Mouse (Mus musculus): ENCODE results near the gene Ankrd28.
A peak's percentile ranks its signal among the peaks of the same experiment; 100 is the strongest.
"Not testable (repeated sequence)": the region's sequence is repeated elsewhere in the genome, so short reads cannot be mapped to it uniquely, and the experiment has no call there.

The Ankrd28 gene

GRCm38 (mm10) chr14:31793979-31794775 lies 36.3 kb downstream of the Ankrd28 start:
- peak; percentile 16 for DNase-seq (ENCODE audit: extremely low spot score, low spot score)

DNA sequence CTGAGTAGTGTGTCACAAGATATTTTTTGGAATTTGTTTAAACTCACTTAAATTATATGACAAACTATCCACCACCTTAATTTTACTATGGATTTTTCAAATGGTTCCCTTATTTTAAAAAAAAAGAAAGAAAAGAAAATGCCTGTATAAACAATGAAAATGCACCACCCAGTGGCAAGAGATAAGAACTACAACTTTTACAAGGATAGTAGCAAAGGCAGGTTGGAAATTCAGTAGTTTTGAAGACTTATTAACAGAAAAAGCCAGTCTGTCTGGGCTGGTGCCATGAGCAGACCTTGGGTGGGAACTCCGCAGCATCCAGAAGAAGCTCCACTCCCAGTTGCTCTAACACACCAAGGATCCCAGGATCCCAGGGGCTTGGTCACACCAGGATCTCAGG lies 39.7 kb downstream of the Ankrd28 start:
- no peak for DNase-seq (ENCODE audit: extremely low spot score, low spot score)

DNA sequence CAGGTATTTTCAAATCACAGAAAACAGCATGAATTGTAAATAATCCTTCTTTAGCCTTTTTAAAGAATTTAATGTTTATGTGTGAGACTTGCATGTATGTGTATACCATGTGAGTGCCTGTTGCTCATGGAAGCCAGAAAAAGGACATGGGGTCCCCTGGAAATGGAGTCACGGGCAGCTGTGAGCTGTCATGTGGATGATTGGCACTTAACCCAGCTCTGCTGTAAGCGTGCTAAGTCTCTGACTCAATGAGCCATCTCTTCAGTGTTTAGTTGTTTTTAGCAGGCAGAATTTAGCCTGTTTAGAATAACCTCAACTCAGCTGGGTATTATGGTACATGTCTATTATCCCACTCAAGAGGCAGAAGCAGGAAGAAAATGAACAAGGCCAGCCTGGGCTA lies 43.5 kb downstream of the Ankrd28 start:
- no peak for DNase-seq (ENCODE audit: extremely low spot score, low spot score)

DNA sequence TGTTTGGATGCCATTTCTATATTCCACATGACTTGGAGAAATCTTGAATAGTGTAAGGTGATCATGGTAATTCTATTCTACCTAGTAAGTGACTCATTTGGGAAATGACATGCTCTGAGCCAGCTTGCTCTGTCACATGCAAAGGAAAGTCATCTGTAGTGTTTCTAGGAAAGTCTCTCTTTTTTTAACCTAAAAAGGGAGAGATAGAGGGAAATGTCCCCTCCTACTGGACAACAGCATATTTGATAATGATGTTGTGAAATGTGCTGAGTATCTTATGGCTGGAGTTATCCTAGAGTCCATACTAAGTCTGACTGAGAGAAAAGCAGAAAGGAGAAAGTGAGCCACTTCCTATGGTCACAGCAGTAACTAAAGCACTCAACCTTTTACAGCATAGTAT lies 44.8 kb downstream of the Ankrd28 start:
- DNase-seq (ENCODE audit: extremely low spot score, low spot score) = no peak

GRCm38 (mm10) chr14:31784975-31785374 lies 45.5 kb downstream of the Ankrd28 start:
- DNase-seq (ENCODE audit: extremely low spot score, low spot score) = no peak

DNA sequence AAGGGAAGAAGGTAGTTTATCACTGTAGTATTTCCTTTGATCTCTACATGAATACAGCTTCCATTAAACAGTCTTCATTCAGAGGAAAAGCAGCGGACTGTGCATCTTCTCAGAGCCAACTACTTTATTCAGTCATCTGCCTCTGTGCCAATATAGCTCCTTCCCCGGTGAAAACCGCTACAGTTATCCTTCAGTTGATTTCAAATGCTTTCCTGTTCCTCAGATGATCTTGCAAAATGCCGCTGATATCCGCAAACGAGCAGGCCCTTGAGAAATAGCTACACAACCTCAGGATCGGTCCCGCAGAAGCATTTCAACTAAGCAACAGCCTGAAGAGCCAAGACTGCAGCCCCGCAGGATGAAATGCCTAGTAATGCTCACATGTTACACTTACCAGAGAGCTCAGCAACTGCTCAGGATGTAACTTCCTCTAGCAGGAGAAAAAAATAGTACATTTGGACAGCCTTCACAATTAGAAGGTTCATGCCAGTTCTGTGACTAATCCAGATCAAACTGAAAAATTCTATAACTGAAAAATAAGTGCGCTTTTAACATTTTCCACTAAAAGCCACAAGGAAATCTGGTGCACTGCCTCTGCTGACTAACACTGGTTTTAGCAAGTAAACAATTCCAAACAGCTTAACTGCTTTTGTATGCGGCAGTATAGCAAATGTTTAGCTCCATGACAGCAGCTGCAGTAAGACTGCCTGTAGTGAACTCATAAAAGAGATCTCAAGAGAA lies 49.0 kb downstream of the Ankrd28 start:
- peak; percentile 27 for DNase-seq (ENCODE audit: extremely low spot score, low spot score)

- DNase-seq (ENCODE audit: extremely low spot score, low spot score) = peak; percentile 20
These were observed 49.8 kb downstream of the Ankrd28 start for GRCm38 (mm10) chr14:31780412-31781233.

DNA sequence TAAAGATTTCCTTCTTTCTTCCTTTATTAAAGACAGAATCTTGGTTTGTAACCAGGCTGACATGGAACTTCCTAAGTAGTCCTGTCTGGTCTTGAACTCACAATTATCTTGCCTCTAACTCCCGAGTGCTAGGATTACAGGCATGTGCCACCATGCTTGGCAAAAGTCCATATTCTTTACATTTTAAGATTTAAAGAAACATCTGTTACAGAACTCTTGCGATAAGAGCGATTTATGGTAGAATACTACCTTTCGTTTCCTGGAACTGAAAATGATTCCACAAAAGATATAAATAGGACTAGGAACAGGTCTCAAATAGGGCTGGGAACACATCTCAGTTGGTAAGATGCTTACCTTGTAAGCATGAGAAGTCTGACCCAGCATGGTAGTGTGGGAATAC lies 56.9 kb downstream of the Ankrd28 start:
- DNase-seq (ENCODE audit: extremely low spot score, low spot score) = no peak

- no peak for DNase-seq (ENCODE audit: extremely low spot score, low spot score)
These were observed 58.2 kb downstream of the Ankrd28 start for GRCm38 (mm10) chr14:31772251-31772650.

GRCm38 (mm10) chr14:31768531-31768930 lies 61.9 kb downstream of the Ankrd28 start:
- DNase-seq (ENCODE audit: extremely low spot score, low spot score) = no peak

- DNase-seq (ENCODE audit: extremely low spot score, low spot score) = no peak
These were observed 66.4 kb downstream of the Ankrd28 start for GRCm38 (mm10) chr14:31764083-31764482.

DNA sequence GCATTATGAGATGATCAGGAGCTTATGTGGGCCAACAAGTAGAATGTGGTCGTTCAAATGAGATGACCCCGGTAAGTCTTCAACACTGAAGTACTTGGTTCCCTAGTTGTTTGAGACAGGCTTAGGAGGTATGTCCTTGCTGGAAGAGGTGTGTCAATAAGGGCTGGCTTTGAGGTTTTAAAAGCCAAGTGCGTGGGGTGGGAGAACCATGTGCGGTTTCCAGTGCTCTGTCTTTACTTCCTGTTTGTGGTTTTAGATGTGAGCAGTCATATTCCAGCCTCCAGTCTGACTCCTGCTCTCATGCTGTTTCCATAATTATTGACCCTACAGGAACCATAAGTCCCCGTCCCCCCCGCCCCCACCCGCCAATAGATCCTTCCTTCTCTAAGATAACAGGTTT lies 68.7 kb downstream of the Ankrd28 start:
- no peak for DNase-seq (ENCODE audit: extremely low spot score, low spot score)

DNA sequence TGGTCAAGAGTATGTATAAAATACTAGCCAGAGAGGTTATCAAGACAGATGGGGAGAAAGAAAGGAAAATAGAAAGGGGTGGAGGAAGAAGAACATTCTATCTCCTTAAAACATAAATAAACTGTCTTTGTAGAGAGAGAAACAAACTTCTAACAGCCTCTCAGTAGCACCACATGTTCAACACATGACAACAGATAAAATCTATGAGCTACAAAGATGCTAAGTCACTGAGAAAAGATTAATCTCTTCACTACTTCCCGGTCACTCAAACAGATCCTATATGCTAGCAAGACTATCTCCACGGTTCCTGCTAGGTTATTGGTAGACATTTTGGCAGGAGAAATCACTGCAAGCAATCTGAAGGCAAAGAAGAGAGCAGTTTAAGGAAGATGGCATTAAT lies 71.3 kb downstream of the Ankrd28 start:
- no peak for DNase-seq (ENCODE audit: extremely low spot score, low spot score)

- DNase-seq (ENCODE audit: extremely low spot score, low spot score) = not testable (repeated sequence)
These were observed 72.0 kb downstream of the Ankrd28 start for GRCm38 (mm10) chr14:31758410-31758809.

GRCm38 (mm10) chr14:31748239-31748873 lies 82.1 kb downstream of the Ankrd28 start:
- no peak for DNase-seq (ENCODE audit: extremely low spot score, low spot score)

DNA sequence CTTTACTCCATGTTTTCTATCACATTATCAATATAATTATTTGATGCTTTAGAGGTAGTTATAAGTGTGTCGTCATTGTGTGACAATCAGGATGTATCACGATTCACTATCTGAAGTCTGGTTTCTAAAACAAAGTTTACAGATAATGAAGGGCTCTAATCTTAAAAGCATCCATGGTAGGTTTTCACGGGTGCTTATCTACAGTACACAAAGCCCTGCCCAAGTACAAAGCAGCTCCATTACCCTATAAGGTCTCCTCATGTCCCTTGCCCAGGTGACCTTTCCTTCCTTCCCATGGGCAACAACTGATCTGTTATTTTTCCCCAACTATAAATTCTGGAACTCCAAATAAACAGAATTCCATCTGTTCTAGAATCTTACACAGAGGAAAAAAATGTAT lies 87.9 kb downstream of the Ankrd28 start:
- no peak for DNase-seq (ENCODE audit: extremely low spot score, low spot score)

DNA sequence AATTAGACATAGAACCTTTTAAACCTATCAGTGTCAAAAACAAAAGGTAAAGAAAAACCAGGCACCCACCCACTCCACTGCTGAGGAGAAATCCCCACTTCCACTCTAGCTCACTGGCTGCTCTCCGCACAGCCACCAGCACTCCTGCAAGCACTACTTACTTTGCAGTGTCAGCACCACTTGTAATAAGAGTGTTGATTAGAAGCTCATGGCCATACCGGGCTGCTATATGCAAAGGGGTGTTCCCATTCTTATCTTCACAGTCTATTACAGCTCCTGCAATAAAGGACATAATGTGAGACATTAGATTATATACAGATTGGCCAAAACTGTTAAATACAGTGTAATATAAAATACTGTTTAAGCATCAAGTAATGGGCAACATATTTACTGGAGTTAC lies 95.6 kb downstream of the Ankrd28 start:
- no peak for DNase-seq (ENCODE audit: extremely low spot score, low spot score)

GRCm38 (mm10) chr14:31727522-31727921 lies 102.9 kb downstream of the Ankrd28 start:
- no peak for DNase-seq (ENCODE audit: extremely low spot score, low spot score)

DNA sequence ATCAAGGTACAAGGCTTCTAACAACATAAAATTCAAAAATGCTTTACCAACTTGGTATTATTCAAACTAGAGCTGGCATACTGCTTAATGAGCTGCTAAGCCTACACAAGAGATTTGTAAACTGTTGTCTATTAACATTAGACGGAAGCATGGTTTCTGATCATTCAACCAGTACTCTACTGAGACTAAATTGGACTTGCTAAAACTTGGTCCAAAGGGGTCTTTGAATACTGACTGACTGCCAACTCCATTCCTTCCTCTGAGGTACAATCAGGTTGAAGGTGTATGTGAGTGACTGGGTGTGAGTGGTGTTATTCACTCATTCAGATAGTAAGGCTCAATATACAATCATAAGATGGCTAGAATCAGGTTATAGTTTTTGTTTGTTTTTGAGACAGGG lies 107.7 kb downstream of the Ankrd28 start:
- DNase-seq (ENCODE audit: extremely low spot score, low spot score) = no peak

DNA sequence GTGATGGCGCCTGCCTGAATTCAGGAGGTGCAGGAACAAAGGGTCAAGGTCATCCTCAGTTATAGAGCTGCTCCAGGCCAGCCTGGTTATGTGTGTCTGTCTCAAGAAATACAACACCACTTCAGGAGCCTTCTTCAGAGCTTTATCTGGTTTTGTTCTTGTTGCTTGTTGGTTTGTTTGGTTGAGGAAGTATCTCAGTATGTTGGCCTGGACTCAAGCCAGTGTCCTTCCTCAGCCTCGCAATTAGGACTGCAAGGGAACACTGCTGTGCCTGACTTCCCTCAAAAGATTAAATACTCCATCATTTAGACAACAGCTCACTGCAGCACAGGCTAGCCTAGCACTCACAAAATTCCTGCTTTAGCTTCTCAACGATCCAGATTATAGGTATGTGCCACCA lies 109.2 kb downstream of the Ankrd28 start:
- DNase-seq (ENCODE audit: extremely low spot score, low spot score) = no peak

GRCm38 (mm10) chr14:31718332-31718731 lies 112.1 kb downstream of the Ankrd28 start:
- DNase-seq (ENCODE audit: extremely low spot score, low spot score) = no peak
